ENCODE assay signal across 9 mouse cellular contexts in the genomic region with DNA sequence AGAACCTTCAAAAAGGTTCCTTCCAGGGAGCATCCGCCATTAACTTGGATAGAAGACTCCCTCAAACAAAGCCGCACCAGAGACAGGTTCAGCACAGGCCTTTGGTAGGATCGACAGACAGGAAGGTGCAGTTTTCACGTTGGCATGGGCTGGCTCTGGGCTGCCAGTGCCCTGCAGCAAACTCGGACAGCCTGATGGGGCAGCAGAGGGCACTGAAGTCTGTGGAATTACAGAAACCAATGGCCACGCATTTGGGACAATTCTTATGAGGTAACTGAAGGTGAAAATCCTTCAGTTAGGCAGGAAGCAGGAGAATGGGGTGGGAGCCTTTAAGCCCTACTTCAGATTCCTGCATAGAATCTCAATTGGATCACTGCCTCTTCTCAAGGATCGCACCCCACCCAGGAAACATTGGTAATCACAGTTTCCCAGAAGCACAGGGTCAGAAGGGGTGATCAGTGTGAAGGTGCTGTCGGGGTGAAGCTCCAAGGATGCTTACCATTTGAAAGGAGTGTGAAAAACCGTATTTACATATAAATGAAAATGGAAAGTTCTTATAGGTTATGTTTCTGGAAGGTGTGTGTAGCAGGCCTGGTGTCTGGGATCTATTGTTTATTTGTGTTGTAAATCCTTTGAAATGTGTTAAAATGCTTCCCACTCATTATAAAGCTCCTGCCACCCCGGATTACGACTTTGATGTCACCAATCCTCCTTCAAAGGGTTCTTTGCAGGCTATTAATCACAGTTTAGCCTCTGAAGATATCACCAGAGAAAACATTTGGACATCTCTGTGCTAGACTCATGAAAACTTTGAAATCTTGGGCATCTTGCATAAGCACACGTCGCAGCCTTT.
A peak's percentile ranks its signal among the peaks of the same experiment; 100 is the strongest.
DNase-seq lines count a peak whose midpoint lies in the region; ATAC-seq and TF ChIP-seq lines count a peak whose summit lies in the region.
"Had no signal": no experiment of that assay in that cellular context is flagged by ENCODE, and none has a peak within 500 bp of the region (broad histone marks: within the 10 kb centered on the region; RNA-seq: fewer than 3 reads in every experiment).

No protein-coding gene starts in this region.

- H3K36me3 ChIP-seq in C2C12 (ENCODE audit: control insufficient read depth, insufficient read depth): no peaks in the 10 kb centered on the region
- no peaks in the 10 kb centered on the region for H3K36me3 ChIP-seq in small intestine, adult 2 months (ENCODE audit: control insufficient read depth, insufficient read depth, low read length)
- H3K36me3 ChIP-seq in hindbrain, embryonic 16.5 days (ENCODE audit: control insufficient read depth, insufficient read depth, low read length): no peaks in the 10 kb centered on the region
- H3K36me3 ChIP-seq: heart, embryonic 13.5 days had no signal

- peak; percentile 17 for TF ChIP-seq CTCF in C2C12 (IDR thresholded peaks at IDR 0.05; ENCODE audit: control insufficient read depth, insufficient read depth, insufficient read length)
- TF ChIP-seq CTCF in small intestine, adult 2 months (IDR thresholded peaks at IDR 0.05; ENCODE audit: extremely low read depth, insufficient read length, insufficient replicate concordance, low read depth, low read length): peak; percentile 16; the same call in 1 of the 2 replicates

- no peak overlapping the region for H3K9ac ChIP-seq in hindbrain, embryonic 16.5 days (ENCODE audit: low read depth, low read length)
- H3K9ac ChIP-seq: heart, embryonic 13.5 days had no signal

- H3K27me3 ChIP-seq in C2C12 (ENCODE audit: control insufficient read depth, insufficient read depth, insufficient read length): peaks cover 8% of the 10 kb centered on the region
- H3K27me3 ChIP-seq in small intestine, adult 2 months (ENCODE audit: control insufficient read depth, insufficient read depth, low read length): no peaks in the 10 kb centered on the region
- H3K27me3 ChIP-seq in hindbrain, embryonic 16.5 days (replicated peaks; ENCODE audit: control insufficient read depth, insufficient read depth, low read length): no peaks in the 10 kb centered on the region

- H3K4me1 ChIP-seq in small intestine, adult 2 months (ENCODE audit: control insufficient read depth, insufficient read depth, insufficient read length, low read length): no peaks in the 10 kb centered on the region
- no peaks in the 10 kb centered on the region for H3K4me1 ChIP-seq in hindbrain, embryonic 16.5 days (ENCODE audit: control insufficient read depth, insufficient read depth, low read depth, low read length)
- H3K4me1 ChIP-seq: heart, embryonic 13.5 days had no signal

- no peak for TF ChIP-seq POLR2A in small intestine, adult 2 months (IDR thresholded peaks at IDR 0.05; ENCODE audit: low read depth, low read length)

- no peak overlapping the region for H3K4me2 ChIP-seq in hindbrain, embryonic 16.5 days (ENCODE audit: low read length)
- H3K4me2 ChIP-seq: heart, embryonic 13.5 days had no signal

- H3K27ac ChIP-seq in small intestine, adult 2 months (ENCODE audit: insufficient read depth, low read depth, low read length): no peak overlapping the region
- no peak overlapping the region for H3K27ac ChIP-seq in hindbrain, embryonic 16.5 days (ENCODE audit: low read depth, low read length)
- H3K27ac ChIP-seq: heart, embryonic 13.5 days had no signal

- no peaks in the 10 kb centered on the region for H3K79me2 ChIP-seq in C2C12 (ENCODE audit: control insufficient read depth, insufficient read depth)

- DNase-seq in heart, postnatal 10 days: peak; percentile 14 to 37
- DNase-seq in heart, adult 8-10 months (ENCODE audit: low spot score): no peak
- peak; percentile 53 for DNase-seq in adrenal gland, postnatal 10 days
- peak; percentile 47 for DNase-seq in kidney, adult 9 months
- no peak for DNase-seq in thymus, postnatal 25 days

- H3ac ChIP-seq in C2C12 (ENCODE audit: control insufficient read depth, insufficient read length, low read depth): no peak overlapping the region

- H3K79me3 ChIP-seq in C2C12 (ENCODE audit: low read depth): no peaks in the 10 kb centered on the region

- WGBS in small intestine, adult 2 months: 31% methylated on average over 13 of the region's 13 CpGs
- WGBS in hindbrain, embryonic 16.5 days: 33% methylated on average over 13 of the region's 13 CpGs

- H3K4me3 ChIP-seq in C2C12 (ENCODE audit: insufficient read depth, poor library complexity, severe bottlenecking): no peak overlapping the region
- no peak overlapping the region for H3K4me3 ChIP-seq in small intestine, adult 2 months (ENCODE audit: low read depth, low read length)
- H3K4me3 ChIP-seq in hindbrain, embryonic 16.5 days (ENCODE audit: low read length): no peak overlapping the region
- H3K4me3 ChIP-seq: heart, embryonic 13.5 days had no signal

- H3K9me3 ChIP-seq in hindbrain, embryonic 16.5 days (ENCODE audit: control insufficient read depth, low read length): no peaks in the 10 kb centered on the region
- H3K9me3 ChIP-seq: heart, embryonic 13.5 days had no signal

- intact Hi-C loops in heart, postnatal 10 days (cut with DNase I): loop anchor here (10.0 kb wide), 1 partner anchor 196 kb away; a partner anchor contains a TSS

- ATAC-seq in hindbrain, embryonic 16.5 days: no peak

TF ChIP-seq in C2C12, 6 proteins besides CTCF, POLR2A, EP300 and RAD21:
- no peak for TF ChIP-seq CEBPB (IDR thresholded peaks at IDR 0.05; ENCODE audit: low read depth)
- no peak for TF ChIP-seq MYOD1 (IDR thresholded peaks at IDR 0.05; ENCODE audit: control insufficient read depth, insufficient read length, low read depth)

Comparison
In these comparisons a context has a peak if more than half of its experiments do, and no peak if none do; other contexts are left out.
1. DNase-seq: peak in heart, postnatal 10 days (2 of 2), adrenal gland, postnatal 10 days (single experiment) and kidney, adult 9 months (single experiment); none in heart, adult 8-10 months (single experiment) and thymus, postnatal 25 days (single experiment).